Mouse (Mus musculus) limb, embryonic 10.5 days (tissue): Measurements from ENCODE around the gene Tmem52. TPM values are rescaled to one million over a fixed set of nuclear protein-coding genes. Genes with fewer than 3 reads are reported as not detected.
A peak's percentile ranks its signal among the peaks of the same experiment; 100 is the strongest.
"Not testable (repeated sequence)": the region's sequence is repeated elsewhere in the genome, so short reads cannot be mapped to it uniquely, and the experiment has no call there.

Experiments used
- DNase-seq: peaks from one replicate; pipeline ENCODE4 v3.0.0-alpha.2; 2017; ENCODE audit warnings: low spot score
- H3K27ac ChIP-seq: fragments of 300-500 bp; sonication (generic); 2 replicates; pipeline ENCODE4 v1.5.1; 2016; ENCODE audit warnings: mild to moderate bottlenecking
- H3K27me3 ChIP-seq: fragments of 300-500 bp; sonication (generic); 2 replicates; pipeline ENCODE4 v1.6.1; 2016; ENCODE audit warnings: low read depth, mild to moderate bottlenecking; ENCODE audit not compliant: poor library complexity, severe bottlenecking
- H3K36me3 ChIP-seq: fragments of 300-500 bp; sonication (generic); 2 replicates; pipeline ENCODE4 v1.6.1; 2016; ENCODE audit warnings: mild to moderate bottlenecking, moderate library complexity
- H3K4me1 ChIP-seq: fragments of 300-500 bp; sonication (generic); 2 replicates; pipeline ENCODE4 v1.6.1; 2016
- H3K4me3 ChIP-seq: fragments of 300-500 bp; sonication (generic); 2 replicates; pipeline ENCODE4 v1.5.1; 2016; ENCODE audit warnings: mild to moderate bottlenecking, moderate library complexity
- H3K9me3 ChIP-seq: fragments of 300-500 bp; sonication (generic); replicated peaks from 2 replicates; pipeline ENCODE4 v1.6.1; 2016; ENCODE audit warnings: mild to moderate bottlenecking
- WGBS: fragments of 180-500 bp; shearing (Covaris S2); methylation state at CpG from one replicate; pipeline ENCODE4 v1.1.7; 2016; 5-methylcytosine and 5-hydroxymethylcytosine counted together
- polyA plus RNA-seq: library from polyadenylated mRNA; unstranded; fragments of >200 nt; fragmentation: Nextera tagmentation; extraction: Ambion mirVana; gene quantifications from 2 replicates; pipeline ENCODE4 v1.2.1, GENCODE M21; 2016

Gene Tmem52
- polyA plus RNA-seq = not detected in 2 replicates

GRCm38 (mm10) chr4:155468952-155469351 lies at the start of gene Tmem52:
Gene Tmem52, plus strand, starts transcription at chr4:155469114.
- Histone ChIP-seq H3K36me3 (no peaks in the 10 kb centered on the region), H3K4me3 (peak within 1 kb of the TSS; percentile 44), H3K27me3 (peaks cover 55% of the 10 kb centered on the region), H3K9me3 (no peaks in the 10 kb centered on the region), H3K27ac (no peak within 1 kb of the TSS), H3K4me1 (peaks cover 10% of the 10 kb centered on the region)
- no peak for DNase-seq
- 13% methylated on average over 21 of the region's 21 CpGs for WGBS

GRCm38 (mm10) chr4:155420137-155420536 lies 48.8 kb upstream of the Tmem52 start:
- 92% methylated on average over 3 of the region's 3 CpGs for WGBS
- Histone ChIP-seq H3K27me3 (no peaks in the 10 kb centered on the region), H3K36me3 (peaks cover 18% of the 10 kb centered on the region), H3K9me3 (no peaks in the 10 kb centered on the region), H3K27ac (no peak overlapping the region), H3K4me3 (no peak overlapping the region), H3K4me1 (no peaks in the 10 kb centered on the region)
- no peak for DNase-seq

- not testable (repeated sequence) for H3K4me1 ChIP-seq, H3K27ac ChIP-seq, H3K9me3 ChIP-seq, DNase-seq, H3K4me3 ChIP-seq, H3K27me3 ChIP-seq
- 76% methylated on average over 22 of the region's 30 CpGs for WGBS
- H3K36me3 ChIP-seq = peaks cover 18% of the 10 kb centered on the region
Observed at GRCm38 (mm10) chr4:155421412-155422370, 47.2 kb upstream of the Tmem52 start.

- Histone ChIP-seq H3K4me1 (no peaks in the 10 kb centered on the region), H3K9me3 (no peaks in the 10 kb centered on the region), H3K4me3 (no peak overlapping the region), H3K27me3 (no peaks in the 10 kb centered on the region), H3K36me3 (peaks cover 13% of the 10 kb centered on the region), H3K27ac (no peak overlapping the region)
- no peak for DNase-seq
- WGBS = 88% methylated on average over 5 of the region's 5 CpGs
Observed at GRCm38 (mm10) chr4:155423988-155424387, 44.9 kb upstream of the Tmem52 start.

- no peaks in the 10 kb centered on the region for H3K4me1 ChIP-seq
- H3K9me3 ChIP-seq = no peaks in the 10 kb centered on the region
- H3K4me3 ChIP-seq = no peak overlapping the region
- H3K27ac ChIP-seq = no peak overlapping the region
- DNase-seq = no peak
- H3K36me3 ChIP-seq = peaks cover 2% of the 10 kb centered on the region; the same call in 1 of the 2 replicates
- H3K27me3 ChIP-seq = no peaks in the 10 kb centered on the region
- 85% methylated on average over 6 of the region's 6 CpGs for WGBS
Observed at GRCm38 (mm10) chr4:155426272-155426671, 42.6 kb upstream of the Tmem52 start.

GRCm38 (mm10) chr4:155428442-155428841 lies 40.5 kb upstream of the Tmem52 start:
- no peak for DNase-seq
- Histone ChIP-seq H3K27me3 (no peaks in the 10 kb centered on the region), H3K4me3 (no peak overlapping the region), H3K27ac (no peak overlapping the region), H3K36me3 (no peaks in the 10 kb centered on the region), H3K9me3 (no peaks in the 10 kb centered on the region), H3K4me1 (no peaks in the 10 kb centered on the region)

- DNase-seq = no peak
- WGBS = 90% methylated on average over 3 of the region's 3 CpGs
Observed at GRCm38 (mm10) chr4:155429202-155429601, 39.7 kb upstream of the Tmem52 start.

GRCm38 (mm10) chr4:155432358-155432757 lies 36.6 kb upstream of the Tmem52 start:
- WGBS = 85% methylated on average over 6 of the region's 6 CpGs
- no peak overlapping the region for H3K27ac ChIP-seq
- H3K9me3 ChIP-seq = no peaks in the 10 kb centered on the region
- DNase-seq = no peak
- H3K27me3 ChIP-seq = no peaks in the 10 kb centered on the region
- H3K4me3 ChIP-seq = no peak overlapping the region
- no peaks in the 10 kb centered on the region for H3K4me1 ChIP-seq
- H3K36me3 ChIP-seq = no peaks in the 10 kb centered on the region

More at GRCm38 (mm10) chr4:155429202-155429601, 39.7 kb upstream of the Tmem52 start:
- H3K27ac ChIP-seq = no peak overlapping the region
- no peaks in the 10 kb centered on the region for H3K9me3 ChIP-seq
- H3K4me3 ChIP-seq = no peak overlapping the region
- no peaks in the 10 kb centered on the region for H3K36me3 ChIP-seq
- H3K27me3 ChIP-seq = no peaks in the 10 kb centered on the region
- no peaks in the 10 kb centered on the region for H3K4me1 ChIP-seq

- no peak for DNase-seq
- no peak overlapping the region for H3K27ac ChIP-seq
- no peak overlapping the region for H3K4me3 ChIP-seq
- no peaks in the 10 kb centered on the region for H3K9me3 ChIP-seq
- H3K4me1 ChIP-seq = no peaks in the 10 kb centered on the region
- H3K36me3 ChIP-seq = no peaks in the 10 kb centered on the region
- no peaks in the 10 kb centered on the region for H3K27me3 ChIP-seq
- 84% methylated on average over 5 of the region's 5 CpGs for WGBS
Observed at GRCm38 (mm10) chr4:155433993-155434392, 34.9 kb upstream of the Tmem52 start.

GRCm38 (mm10) chr4:155442808-155443207 lies 26.1 kb upstream of the Tmem52 start:
- Histone ChIP-seq H3K4me1 (no peaks in the 10 kb centered on the region), H3K27me3 (no peaks in the 10 kb centered on the region), H3K36me3 (no peaks in the 10 kb centered on the region), H3K4me3 (no peak overlapping the region), H3K27ac (no peak overlapping the region), H3K9me3 (no peaks in the 10 kb centered on the region)
- 78% methylated on average over 3 of the region's 3 CpGs for WGBS
- DNase-seq = no peak

- H3K27me3 ChIP-seq = no peaks in the 10 kb centered on the region
- H3K4me3 ChIP-seq = 0 out of 2 replicates have a peak overlapping the region, but pooled peaks have one; percentile 10
- H3K4me1 ChIP-seq = peaks cover 10% of the 10 kb centered on the region
- no peaks in the 10 kb centered on the region for H3K36me3 ChIP-seq
- DNase-seq = peak; percentile 40
- no peak overlapping the region for H3K27ac ChIP-seq
- WGBS = 37% methylated on average over 10 of the region's 10 CpGs
- H3K9me3 ChIP-seq = no peaks in the 10 kb centered on the region
Observed at GRCm38 (mm10) chr4:155451597-155451996, 17.3 kb upstream of the Tmem52 start.

GRCm38 (mm10) chr4:155458575-155458974 lies 10.3 kb upstream of the Tmem52 start:
- peaks cover 10% of the 10 kb centered on the region; the same call in 1 of the 2 replicates for H3K27me3 ChIP-seq
- no peaks in the 10 kb centered on the region for H3K36me3 ChIP-seq
- H3K9me3 ChIP-seq = no peaks in the 10 kb centered on the region
- no peak for DNase-seq
- 89% methylated on average over 5 of the region's 5 CpGs for WGBS
- H3K4me3 ChIP-seq = no peak overlapping the region
- no peak overlapping the region for H3K27ac ChIP-seq
- no peaks in the 10 kb centered on the region for H3K4me1 ChIP-seq

GRCm38 (mm10) chr4:155463050-155463449 lies 5.9 kb upstream of the Tmem52 start:
- Histone ChIP-seq H3K9me3 (no peaks in the 10 kb centered on the region), H3K36me3 (no peaks in the 10 kb centered on the region), H3K4me3 (no peak overlapping the region), H3K27ac (no peak overlapping the region), H3K4me1 (no peaks in the 10 kb centered on the region), H3K27me3 (peaks cover 23% of the 10 kb centered on the region)
- WGBS = 83% methylated on average over 13 of the region's 13 CpGs
- no peak for DNase-seq
